Mouse (Mus musculus) CH12.LX (cell line): Measurements from ENCODE around the gene Smarca4. TPM values are rescaled to one million over a fixed set of nuclear protein-coding genes. Genes with fewer than 3 reads are reported as not detected.

Experiments used
- DNase-seq: peaks from one replicate; pipeline ENCODE4 v3.0.0-alpha.2; 2013; ENCODE audit errors: extremely low read depth
- H3K27ac ChIP-seq: 2 replicates; pipeline ENCODE4 v1.5.1; 2012; ENCODE audit warnings: low read depth, mild to moderate bottlenecking, control low read depth, moderate library complexity; ENCODE audit not compliant: insufficient read depth
- H3K27me3 ChIP-seq: replicated peaks from 2 replicates; pipeline ENCODE3; 2012; ENCODE audit warnings: inconsistent platforms
- H3K36me3 ChIP-seq, 2 experiments: replicated peaks in 1 of 2; 2 replicates each; pipeline versions ENCODE3 to v1.6.1; 2012; ENCODE audit warnings: inconsistent platforms in 1 of 2, low read length in 1 of 2, mild to moderate bottlenecking in 1 of 2, mixed read lengths in 1 of 2, moderate library complexity in 1 of 2; ENCODE audit not compliant: control insufficient read depth in 1 of 2, insufficient read depth in 1 of 2
- H3K4me1 ChIP-seq, 2 experiments: 2 replicates each; pipeline ENCODE4 v1.6.1; 2012; ENCODE audit warnings: inconsistent platforms in 1 of 2, moderate library complexity in 1 of 2; ENCODE audit not compliant: insufficient read depth in 2 of 2, control insufficient read depth in 1 of 2
- H3K4me2 ChIP-seq: 2 replicates; pipeline ENCODE4 v1.6.1; 2012; ENCODE audit warnings: low read depth, mild to moderate bottlenecking, control low read depth; ENCODE audit not compliant: poor library complexity, insufficient read depth, severe bottlenecking
- H3K4me3 ChIP-seq, 3 experiments: fragments of 150-350 bp in 1 of 3; sonication (generic) in 1 of 3; replicated peaks in 1 of 3; 2 replicates each; pipeline versions ENCODE3 to v1.5.1; 2011 to 2012; ENCODE audit warnings: low read depth in 2 of 3, low read length in 2 of 3, mild to moderate bottlenecking in 2 of 3, moderate library complexity in 2 of 3, control low read depth in 1 of 3, improper control_type of control experiment in 1 of 3, inconsistent platforms in 1 of 3, mixed read lengths in 1 of 3; ENCODE audit not compliant: poor library complexity in 1 of 3
- H3K79me2 ChIP-seq: replicated peaks from 2 replicates; pipeline ENCODE4 v1.6.1; 2012; ENCODE audit warnings: mild to moderate bottlenecking, moderate library complexity; ENCODE audit not compliant: control insufficient read depth, poor library complexity, insufficient read depth, severe bottlenecking; ENCODE audit errors: extremely low read depth
- H3K9ac ChIP-seq: 2 replicates; pipeline ENCODE4 v1.6.1; 2012; ENCODE audit warnings: low read depth, mild to moderate bottlenecking, control low read depth, moderate library complexity; ENCODE audit not compliant: insufficient read depth
- H3K9me3 ChIP-seq: replicated peaks from 2 replicates; pipeline ENCODE3; 2012; ENCODE audit warnings: low read length, inconsistent platforms, mixed read lengths
- BHLHE40 ChIP-seq: IDR thresholded peaks from 2 replicates; pipeline ENCODE4 v1.6.1; 2011; ENCODE audit warnings: mild to moderate bottlenecking, low read depth, low read length, improper control_type of control experiment
- CHD1 ChIP-seq: IDR thresholded peaks from 2 replicates; pipeline ENCODE4 v1.6.1; 2012; ENCODE audit warnings: low read depth, low read length, improper control_type of control experiment, inconsistent platforms
- E2F4 ChIP-seq: IDR thresholded peaks from 2 replicates; pipeline ENCODE4 v1.6.1; 2011; ENCODE audit warnings: low read depth, low read length, improper control_type of control experiment; ENCODE audit not compliant: insufficient replicate concordance
- EP300 ChIP-seq: IDR thresholded peaks from 2 replicates; pipeline ENCODE4 v1.6.1; 2011; ENCODE audit warnings: low read length, improper control_type of control experiment
- GABPA ChIP-seq: IDR thresholded peaks from 2 replicates; pipeline ENCODE4 v1.6.1; 2012; ENCODE audit warnings: low read depth, low read length, improper control_type of control experiment, inconsistent platforms; ENCODE audit not compliant: insufficient replicate concordance
- HCFC1 ChIP-seq: IDR thresholded peaks from 2 replicates; pipeline ENCODE4 v1.6.1; 2012; ENCODE audit warnings: low read depth, mild to moderate bottlenecking, inconsistent platforms, low read length, improper control_type of control experiment
- IRF4 ChIP-seq: IDR thresholded peaks from 2 replicates; pipeline ENCODE4 v1.6.1; 2014; ENCODE audit warnings: low read depth, mild to moderate bottlenecking, inconsistent platforms, low read length, improper control_type of control experiment
- JUND ChIP-seq: conservative IDR thresholded peaks from 2 replicates; pipeline ENCODE4 v1.6.1; 2011; ENCODE audit warnings: low read depth, low read length, improper control_type of control experiment
- KAT2A ChIP-seq: IDR thresholded peaks from 2 replicates; pipeline ENCODE4 v1.6.1; 2012; ENCODE audit warnings: low read length, improper control_type of control experiment, inconsistent platforms; ENCODE audit not compliant: insufficient replicate concordance
- MAX ChIP-seq: IDR thresholded peaks from 2 replicates; pipeline ENCODE4 v1.6.1; 2011; ENCODE audit warnings: low read length, improper control_type of control experiment
- NELFE ChIP-seq: IDR thresholded peaks from 2 replicates; pipeline ENCODE4 v1.6.1; 2011; ENCODE audit warnings: low read depth, low read length, improper control_type of control experiment
- PAX5 ChIP-seq: IDR thresholded peaks from 2 replicates; pipeline ENCODE4 v1.6.1; 2012; ENCODE audit warnings: low read length, inconsistent platforms, mixed read lengths
- POLR2A ChIP-seq: IDR thresholded peaks from 2 replicates; pipeline ENCODE4 v1.6.1; 2011; ENCODE audit warnings: low read depth, mild to moderate bottlenecking, improper control_type of control experiment, low read length
- POLR2AphosphoS2 ChIP-seq: IDR thresholded peaks from 2 replicates; pipeline ENCODE4 v1.6.1; 2011; ENCODE audit warnings: low read depth, low read length, improper control_type of control experiment
- RAD21 ChIP-seq: IDR thresholded peaks from 2 replicates; pipeline ENCODE4 v1.6.1; 2011; ENCODE audit warnings: low read depth, mild to moderate bottlenecking, low read length, improper control_type of control experiment, moderate library complexity
- RCOR1 ChIP-seq: conservative IDR thresholded peaks from 2 replicates; pipeline ENCODE4 v1.6.1; 2012; ENCODE audit warnings: low read depth, mild to moderate bottlenecking, inconsistent platforms, low read length, improper control_type of control experiment
- SIN3A ChIP-seq: IDR thresholded peaks from 2 replicates; pipeline ENCODE4 v1.6.1; 2012; ENCODE audit warnings: low read length, improper control_type of control experiment, inconsistent platforms
- UBTF ChIP-seq: IDR thresholded peaks from 2 replicates; pipeline ENCODE4 v1.6.1; 2012; ENCODE audit warnings: low read depth, mild to moderate bottlenecking, inconsistent platforms, low read length, improper control_type of control experiment, moderate library complexity
- USF1 ChIP-seq: IDR thresholded peaks from 2 replicates; pipeline ENCODE4 v1.6.1; 2014; ENCODE audit warnings: low read depth, mild to moderate bottlenecking, inconsistent platforms, low read length, improper control_type of control experiment
- USF2 ChIP-seq: conservative IDR thresholded peaks from 2 replicates; pipeline ENCODE4 v1.6.1; 2011; ENCODE audit warnings: low read depth, low read length, improper control_type of control experiment
- ZKSCAN1 ChIP-seq: IDR thresholded peaks from 2 replicates; pipeline ENCODE4 v1.6.1; 2012; ENCODE audit warnings: low read depth, inconsistent platforms, low read length, improper control_type of control experiment, borderline replicate concordance
- ZNF384 ChIP-seq: IDR thresholded peaks from 2 replicates; pipeline ENCODE4 v1.6.1; 2012; ENCODE audit warnings: low read depth, low read length, improper control_type of control experiment, inconsistent platforms
- dilution Hi-C: fragments of 300-500 bp; cut with MboI; formaldehyde crosslinking; loops from 2 replicates; pipeline ENCODE4 v1.14.3; 2020; ENCODE audit warnings: low sequenced_read_pairs; ENCODE audit not compliant: extremely low pct_unique_long_range_greater_than_20kb, extremely low pct_ligation_motif_present
- in situ Hi-C: fragments of 300-500 bp; cut with MboI; formaldehyde crosslinking; loops from 3 replicates; pipeline ENCODE4 v1.14.3; 2019; ENCODE audit warnings: low sequenced_read_pairs, low pct_ligation_motif_present, low pct_unique_long_range_greater_than_20kb, mixed read lengths
- polyA plus RNA-seq: library from polyadenylated mRNA; unstranded; fragments of >175 nt; gene quantifications from 2 replicates; pipeline ENCODE4 v1.2.1, GENCODE M21; 2012; ENCODE audit warnings: low read depth; ENCODE audit not compliant: insufficient read length
- total RNA-seq, 2 experiments: library from RNA; depleted of rRNA; stranded (reverse); fragments of 300-350 nt in 1 of 2; fragments of >200 nt in 1 of 2; gene quantifications; 2 replicates each; pipeline ENCODE4 v1.2.3; 2012 to 2014

Smarca4 gene
- total and polyA plus RNA-seq, 3 experiments, result 33.8 to 86.2 (median 74.3) TPM

DNA sequence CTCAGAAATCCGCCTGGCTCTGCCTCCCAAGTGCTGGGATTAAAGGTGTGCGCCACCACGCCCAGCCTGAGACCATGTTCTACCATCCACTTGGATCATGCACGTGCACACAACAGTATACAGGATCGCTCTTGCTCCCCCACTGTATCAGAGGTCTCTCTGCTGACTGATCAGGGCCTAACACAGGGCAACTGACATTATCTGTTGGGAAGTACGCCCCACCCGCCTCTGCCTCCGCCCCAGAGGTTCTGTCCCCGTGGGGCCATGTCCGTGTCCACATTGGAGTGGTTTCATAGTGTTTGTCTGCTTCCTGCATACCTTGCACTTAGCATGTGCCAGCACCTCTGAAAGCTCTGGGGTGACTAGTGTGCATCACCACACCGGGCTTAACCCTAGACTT, 125.5 kb downstream of the Smarca4 start:
- H3K36me3 ChIP-seq, result peaks cover 72 to 93% of the 10 kb centered on the region in 2 experiments
- no peak overlapping the region for H3K4me2 ChIP-seq
- no peak overlapping the region for H3K9ac ChIP-seq
- H3K9me3 ChIP-seq, result no peaks in the 10 kb centered on the region
- H3K4me1 ChIP-seq, result peaks cover 0 to 3% of the 10 kb centered on the region in 2 experiments; a peak in 1 of 4 replicates
- TF ChIP-seq HCFC1, result no peak
- no peak for TF ChIP-seq PAX5
- no peak for TF ChIP-seq KAT2A
- no peak for TF ChIP-seq ZNF384
- no peak for TF ChIP-seq NELFE
- no peak for TF ChIP-seq RAD21
- no peak for TF ChIP-seq SIN3A
- no peak for TF ChIP-seq RCOR1
- no peak for TF ChIP-seq ZKSCAN1
- TF ChIP-seq IRF4, result no peak
- TF ChIP-seq BHLHE40, result no peak
- no peak for TF ChIP-seq EP300
- TF ChIP-seq USF1, result no peak
- no peak for TF ChIP-seq POLR2A
- no peak for TF ChIP-seq CHD1
- no peak for TF ChIP-seq USF2
- TF ChIP-seq GABPA, result no peak
- TF ChIP-seq MAX, result no peak
- H3K27me3 ChIP-seq, result no peaks in the 10 kb centered on the region
- dilution Hi-C loops, result no loop called here
- in situ Hi-C loops, result no loop called here
- DNase-seq, result no peak
- no peak overlapping the region for H3K27ac ChIP-seq
- no peaks in the 10 kb centered on the region for H3K79me2 ChIP-seq
- H3K4me3 ChIP-seq, result no peak overlapping the region

- Histone ChIP-seq H3K27ac (no peak overlapping the region), H3K4me3 (no peak overlapping the region), H3K9ac (no peak overlapping the region), H3K79me2 (no peaks in the 10 kb centered on the region), H3K9me3 (no peaks in the 10 kb centered on the region), H3K4me2 (no peak overlapping the region), H3K36me3 (peaks cover 49 to 91% of the 10 kb centered on the region in 2 experiments)
- DNase-seq, result no peak
- in situ Hi-C loops (no loop called here), dilution Hi-C loops (no loop called here)
- TF ChIP-seq JUND (no peak), UBTF (no peak), POLR2AphosphoS2 (no peak), E2F4 (no peak), NELFE (no peak), ZNF384 (no peak), ZKSCAN1 (no peak), RCOR1 (no peak), POLR2A (no peak)
- TF ChIP-seq, all 38 proteins: peak for 0
- no peaks in the 10 kb centered on the region for H3K27me3 ChIP-seq
- peaks cover 0 to 12% of the 10 kb centered on the region in 2 experiments; a peak in 1 of 4 replicates for H3K4me1 ChIP-seq
Observed at GRCm38 (mm10) chr9:21747238-21747774, 131.3 kb downstream of the Smarca4 start.
